Mouse (Mus musculus) liver, postnatal 0 days (tissue): ENCODE results near the gene Spag7.

Experiments
- CTCF ChIP-seq: sonication (generic); IDR thresholded peaks from 2 replicates; pipeline ENCODE4 v1.5.1; 2016; ENCODE audit warnings: antibody characterized with exemption, low read depth
- EP300 ChIP-seq: IDR thresholded peaks from 2 replicates; pipeline ENCODE4 v1.6.1; 2016; ENCODE audit warnings: antibody characterized with exemption, low read depth, mild to moderate bottlenecking

DNA sequence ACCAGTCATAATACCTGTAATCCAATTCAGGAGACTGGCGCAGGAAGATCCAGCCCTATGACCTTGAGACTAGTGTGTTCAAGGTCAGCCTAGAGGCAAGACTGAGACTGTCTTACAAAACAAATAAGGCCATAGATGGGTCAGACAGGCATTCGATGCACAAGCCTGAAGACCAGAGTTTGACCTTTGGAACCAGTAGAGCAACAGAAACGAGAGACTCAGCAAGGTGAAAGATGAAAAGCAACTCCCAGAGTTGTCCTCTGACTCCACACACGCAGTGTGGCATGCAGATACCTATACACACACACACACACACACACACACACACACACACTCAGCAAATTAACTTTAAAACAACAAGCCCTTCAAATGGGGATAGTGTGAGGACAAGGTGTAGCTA, 42.3 kb downstream of the Spag7 start:
- TF ChIP-seq EP300: no peak
- no peak for TF ChIP-seq CTCF
